Mouse (Mus musculus) heart, embryonic 13.5 days (tissue): ENCODE measurements around the gene Mef2b. TPM values are rescaled to one million over a fixed set of nuclear protein-coding genes. Genes with fewer than 3 reads are reported as not detected.

ENCODE experiments used
- ATAC-seq: fragments of 200-750 bp; cut with Nextera tagmentation; 2 replicates; pipeline ENCODE4 v1.8.0; 2017; ENCODE audit warnings: moderate TSS enrichment; ENCODE audit not compliant: insufficient number of reproducible peaks, low FRiP score, low TSS enrichment; ENCODE audit errors: extremely low read depth
- H3K27ac ChIP-seq: fragments of 300-500 bp; sonication (generic); replicated peaks from 2 replicates; pipeline ENCODE4 v1.5.1; 2015; ENCODE audit warnings: moderate library complexity, mild to moderate bottlenecking, inconsistent platforms
- H3K27me3 ChIP-seq: fragments of 300-500 bp; sonication (generic); replicated peaks from 2 replicates; pipeline ENCODE4 v1.6.1; 2015; ENCODE audit warnings: mild to moderate bottlenecking, inconsistent platforms
- H3K36me3 ChIP-seq: fragments of 300-500 bp; sonication (generic); 2 replicates; pipeline ENCODE4 v1.6.1; 2015; ENCODE audit warnings: mild to moderate bottlenecking, inconsistent platforms
- H3K4me1 ChIP-seq: fragments of 300-500 bp; sonication (generic); 2 replicates; pipeline ENCODE4 v1.6.1; 2015; ENCODE audit warnings: inconsistent platforms
- H3K4me2 ChIP-seq: fragments of 300-500 bp; sonication (generic); 2 replicates; pipeline ENCODE4 v1.6.1; 2015; ENCODE audit warnings: inconsistent platforms, mild to moderate bottlenecking, moderate library complexity
- H3K4me3 ChIP-seq: fragments of 300-500 bp; sonication (generic); 2 replicates; pipeline ENCODE4 v1.5.1; 2015; ENCODE audit warnings: moderate library complexity, mild to moderate bottlenecking, inconsistent platforms
- H3K9ac ChIP-seq: fragments of 300-500 bp; sonication (generic); 2 replicates; pipeline ENCODE4 v1.6.1; 2015; ENCODE audit warnings: inconsistent platforms, mild to moderate bottlenecking, moderate library complexity
- H3K9me3 ChIP-seq: fragments of 300-500 bp; sonication (generic); 2 replicates; pipeline ENCODE4 v1.6.1; 2016; ENCODE audit warnings: inconsistent platforms
- WGBS: fragments of 180-500 bp; shearing (Covaris S2); methylation state at CpG from one replicate; pipeline ENCODE4 v1.1.7; 2015; ENCODE audit warnings: mixed read lengths; 5-methylcytosine and 5-hydroxymethylcytosine counted together
- polyA plus RNA-seq: library from polyadenylated mRNA; unstranded; fragments of >200 nt; fragmentation: Nextera tagmentation; extraction: Ambion mirVana; gene quantifications from 2 replicates; pipeline ENCODE4 v1.2.1, GENCODE M21; 2015

The Mef2b gene
- polyA plus RNA-seq, 1 experiment from 2014 or later, result 0.40 TPM

GRCm38 (mm10) chr8:70117611-70118010 is 21.9 kb upstream of the Mef2b start:
- peaks cover 100% of the 10 kb centered on the region for H3K27me3 ChIP-seq
- H3K4me1 ChIP-seq, result peaks cover 3% of the 10 kb centered on the region; the same call in 1 of the 2 replicates
- no peaks in the 10 kb centered on the region for H3K36me3 ChIP-seq
- H3K4me2 ChIP-seq, result no peak overlapping the region
- H3K9ac ChIP-seq, result no peak overlapping the region
- WGBS, result 7% methylated on average over 9 of the region's 9 CpGs
- ATAC-seq, result no peak
- no peaks in the 10 kb centered on the region for H3K9me3 ChIP-seq
- H3K27ac ChIP-seq, result no peak overlapping the region
- no peak overlapping the region for H3K4me3 ChIP-seq

- Histone ChIP-seq H3K4me2 (no peak overlapping the region), H3K4me1 (peaks cover 3% of the 10 kb centered on the region; the same call in 1 of the 2 replicates), H3K36me3 (no peaks in the 10 kb centered on the region), H3K4me3 (no peak overlapping the region), H3K27ac (no peak overlapping the region), H3K9ac (no peak overlapping the region), H3K9me3 (no peaks in the 10 kb centered on the region), H3K27me3 (peaks cover 92% of the 10 kb centered on the region)
- no peak for ATAC-seq
- 15% methylated on average over 17 of the region's 17 CpGs for WGBS
Measured at GRCm38 (mm10) chr8:70118726-70119700, 20.5 kb upstream of the Mef2b start.

GRCm38 (mm10) chr8:70120667-70121066 is 18.8 kb upstream of the Mef2b start, which contains the start of gene Ncan:
Gene Ncan (minus strand): TSS chr8:70120873.
- Histone ChIP-seq H3K9me3 (no peaks in the 10 kb centered on the region), H3K27ac (no peak within 1 kb of the TSS), H3K9ac (no peak within 1 kb of the TSS), H3K27me3 (peaks cover 90% of the 10 kb centered on the region), H3K4me2 (peak within 1 kb of the TSS; percentile 52), H3K4me1 (peaks cover 3% of the 10 kb centered on the region; the same call in 1 of the 2 replicates), H3K36me3 (no peaks in the 10 kb centered on the region), H3K4me3 (0 out of 2 replicates have a peak within 1 kb of the TSS, but pooled peaks have one; percentile 13)
- 3% methylated on average over 19 of the region's 19 CpGs for WGBS
- no peak for ATAC-seq

- WGBS, result 49% methylated on average over 2 of the region's 2 CpGs
- no peak overlapping the region for H3K9ac ChIP-seq
- no peak for ATAC-seq
Measured at GRCm38 (mm10) chr8:70122863-70123262, 16.6 kb upstream of the Mef2b start.

GRCm38 (mm10) chr8:70124992-70125391 is 14.5 kb upstream of the Mef2b start:
- Histone ChIP-seq H3K27ac (no peak overlapping the region), H3K36me3 (no peaks in the 10 kb centered on the region), H3K9me3 (no peaks in the 10 kb centered on the region), H3K9ac (no peak overlapping the region), H3K4me2 (no peak overlapping the region), H3K4me3 (no peak overlapping the region), H3K27me3 (peaks cover 59% of the 10 kb centered on the region), H3K4me1 (peaks cover 28% of the 10 kb centered on the region)
- no peak for ATAC-seq
- WGBS, result 55% methylated on average over 8 of the region's 8 CpGs

More at GRCm38 (mm10) chr8:70122863-70123262, 16.6 kb upstream of the Mef2b start:
- Histone ChIP-seq H3K9me3 (no peaks in the 10 kb centered on the region), H3K4me2 (no peak overlapping the region), H3K27me3 (peaks cover 80% of the 10 kb centered on the region), H3K36me3 (no peaks in the 10 kb centered on the region), H3K4me3 (no peak overlapping the region), H3K4me1 (peaks cover 6% of the 10 kb centered on the region), H3K27ac (no peak overlapping the region)

- Histone ChIP-seq H3K9ac (no peak overlapping the region), H3K9me3 (no peaks in the 10 kb centered on the region), H3K4me2 (peak overlapping the region; percentile 2; the same call in 1 of the 2 replicates), H3K4me3 (no peak overlapping the region), H3K4me1 (peaks cover 46% of the 10 kb centered on the region), H3K36me3 (peaks cover 14% of the 10 kb centered on the region), H3K27me3 (peaks cover 30% of the 10 kb centered on the region), H3K27ac (peak overlapping the region; percentile 84)
- peak; percentile 32; the same call in 1 of the 2 replicates for ATAC-seq
- WGBS, result 30% methylated on average over 3 of the region's 3 CpGs
Measured at GRCm38 (mm10) chr8:70128435-70128834, 11.1 kb upstream of the Mef2b start.

GRCm38 (mm10) chr8:70129309-70129952 is 10.1 kb upstream of the Mef2b start:
- Histone ChIP-seq H3K27me3 (peaks cover 23% of the 10 kb centered on the region), H3K4me1 (peaks cover 53% of the 10 kb centered on the region), H3K9me3 (no peaks in the 10 kb centered on the region), H3K4me3 (no peak overlapping the region), H3K27ac (peak overlapping the region; percentile 84), H3K4me2 (no peak overlapping the region), H3K9ac (0 out of 2 replicates have a peak overlapping the region, but pooled peaks have one; percentile 28), H3K36me3 (peaks cover 24% of the 10 kb centered on the region)
- ATAC-seq, result no peak
- WGBS, result 63% methylated on average over 9 of the region's 9 CpGs

- ATAC-seq, result no peak
- 79% methylated on average over 3 of the region's 3 CpGs for WGBS
- Histone ChIP-seq H3K4me1 (peaks cover 59% of the 10 kb centered on the region), H3K36me3 (peaks cover 30% of the 10 kb centered on the region), H3K9ac (no peak overlapping the region), H3K4me3 (no peak overlapping the region), H3K9me3 (no peaks in the 10 kb centered on the region), H3K4me2 (no peak overlapping the region), H3K27ac (no peak overlapping the region), H3K27me3 (peaks cover 18% of the 10 kb centered on the region)
Measured at GRCm38 (mm10) chr8:70130066-70130465, 9.4 kb upstream of the Mef2b start.

- Histone ChIP-seq H3K4me1 (peaks cover 61% of the 10 kb centered on the region), H3K9me3 (no peaks in the 10 kb centered on the region), H3K4me3 (peak within 1 kb of the TSS; percentile 81), H3K27ac (0 out of 2 replicates have a peak within 1 kb of the TSS, but pooled peaks have one; percentile 41), H3K4me2 (peak within 1 kb of the TSS; percentile 84), H3K36me3 (peaks cover 43% of the 10 kb centered on the region), H3K9ac (peak within 1 kb of the TSS; percentile 89), H3K27me3 (peaks cover 10% of the 10 kb centered on the region; the same call in 1 of the 2 replicates)
- 2% methylated on average over 37 of the region's 37 CpGs for WGBS
- ATAC-seq, result peak; percentile 50
Measured at GRCm38 (mm10) chr8:70131166-70131883, 8.2 kb upstream of the Mef2b start, which contains the start of gene Nr2c2ap. Gene Nr2c2ap (plus strand): TSS chr8:70131333.

GRCm38 (mm10) chr8:70134086-70134485 is 5.4 kb upstream of the Mef2b start:
- ATAC-seq, result no peak
- no peak overlapping the region for H3K9ac ChIP-seq
- no peaks in the 10 kb centered on the region for H3K27me3 ChIP-seq
- no peak overlapping the region for H3K4me3 ChIP-seq
- no peak overlapping the region for H3K4me2 ChIP-seq
- H3K9me3 ChIP-seq, result no peaks in the 10 kb centered on the region
- H3K27ac ChIP-seq, result 0 out of 2 replicates have a peak overlapping the region, but pooled peaks have one; percentile 12
- H3K36me3 ChIP-seq, result peaks cover 58% of the 10 kb centered on the region
- WGBS, result 87% methylated on average over 5 of the region's 5 CpGs
- H3K4me1 ChIP-seq, result peaks cover 55% of the 10 kb centered on the region
